Mouse (Mus musculus) heart, postnatal 25 days (tissue): ENCODE measurements at regions not wholly inside any gene's neighbourhood (a gene's known extent, or its start where the extent isn't known, plus 50 kb on each side); places are given as distances from the start of the nearest gene placed in this dataset.
"Not testable (repeated sequence)": the region's sequence is repeated elsewhere in the genome, so short reads cannot be mapped to it uniquely, and the experiment has no call there.

Source experiments
- DNase-seq: peaks from one replicate; pipeline ENCODE4 v3.0.0; 2022; ENCODE audit warnings: low spot score
- intact Hi-C: fragments of 180-260 bp; cut with DNase I; formaldehyde crosslinking; loops from one replicate; pipeline ENCODE4 v1.15.1; 2025

GRCm38 (mm10) chr17:50394801-50395200 lies 101.4 kb upstream of the Dazl start:
- intact Hi-C loops = no loop called here
- no peak for DNase-seq

- intact Hi-C loops = no loop called here
- no peak for DNase-seq
Measured at GRCm38 (mm10) chr17:50395669-50396068, 102.2 kb upstream of the Dazl start.

GRCm38 (mm10) chr17:50397324-50397723 lies 103.9 kb upstream of the Dazl start:
- no peak for DNase-seq
- intact Hi-C loops = no loop called here

GRCm38 (mm10) chr17:50407249-50407990 lies 101.8 kb upstream of the Plcl2 start:
- DNase-seq = no peak
- intact Hi-C loops = no loop called here

- no peak for DNase-seq
- intact Hi-C loops = no loop called here
Measured at GRCm38 (mm10) chr17:50408581-50408980, 100.6 kb upstream of the Plcl2 start.

- intact Hi-C loops = no loop called here
- no peak for DNase-seq
Measured at GRCm38 (mm10) chr17:50409271-50409670, 99.9 kb upstream of the Plcl2 start.

- intact Hi-C loops = no loop called here
Measured at GRCm38 (mm10) chr17:50409895-50410294, 99.3 kb upstream of the Plcl2 start.

GRCm38 (mm10) chr17:50410296-50410695 lies 98.9 kb upstream of the Plcl2 start:
- DNase-seq = no peak
- intact Hi-C loops = no loop called here

More at GRCm38 (mm10) chr17:50409895-50410294, 99.3 kb upstream of the Plcl2 start:
- no peak for DNase-seq

GRCm38 (mm10) chr17:50412446-50412845 lies 96.8 kb upstream of the Plcl2 start:
- intact Hi-C loops = no loop called here
- DNase-seq = no peak

- intact Hi-C loops = no loop called here
- DNase-seq = no peak
Measured at GRCm38 (mm10) chr17:50413916-50414315, 95.3 kb upstream of the Plcl2 start.

- DNase-seq = no peak
- intact Hi-C loops = loop anchor here (5.0 kb wide), 1 partner anchor 212 kb away; no protein-coding TSS in a partner anchor
Measured at GRCm38 (mm10) chr17:50415331-50416005, 93.7 kb upstream of the Plcl2 start.

- no peak for DNase-seq
- intact Hi-C loops = loop anchor here (5.0 kb wide), 1 partner anchor 211 kb away; no protein-coding TSS in a partner anchor
Measured at GRCm38 (mm10) chr17:50416119-50416518, 93.1 kb upstream of the Plcl2 start.

GRCm38 (mm10) chr17:50416538-50417113 lies 92.6 kb upstream of the Plcl2 start:
- DNase-seq = no peak
- intact Hi-C loops = loop anchor here (5.0 kb wide), 1 partner anchor 211 kb away; no protein-coding TSS in a partner anchor

GRCm38 (mm10) chr17:50418863-50419383 lies 90.3 kb upstream of the Plcl2 start:
- peak; percentile 18 for DNase-seq
- intact Hi-C loops = loop anchor here (5.0 kb wide), 1 partner anchor 208 kb away; no protein-coding TSS in a partner anchor

- intact Hi-C loops = loop anchor here (5.0 kb wide), 1 partner anchor 208 kb away; no protein-coding TSS in a partner anchor
- not testable (repeated sequence) for DNase-seq
Measured at GRCm38 (mm10) chr17:50419551-50419950, 89.7 kb upstream of the Plcl2 start.

- no peak for DNase-seq
- intact Hi-C loops = loop anchor here (5.0 kb wide), 2 partner anchors 87 to 207 kb away; partner anchors contain the start of gene Plcl2
Measured at GRCm38 (mm10) chr17:50419966-50420365, 89.2 kb upstream of the Plcl2 start.

GRCm38 (mm10) chr17:50420690-50421089 lies 88.5 kb upstream of the Plcl2 start:
- no peak for DNase-seq

GRCm38 (mm10) chr17:50421476-50421875 lies 87.7 kb upstream of the Plcl2 start:
- intact Hi-C loops = loop anchor here (1.0 to 5.0 kb wide), 2 partner anchors 86 to 373 kb away; partner anchors contain the start of gene Plcl2
- DNase-seq = no peak

More at GRCm38 (mm10) chr17:50420690-50421089, 88.5 kb upstream of the Plcl2 start:
- intact Hi-C loops = loop anchor here (1.0 to 5.0 kb wide), 2 partner anchors 87 to 374 kb away; partner anchors contain the start of gene Plcl2

- no peak for DNase-seq
- intact Hi-C loops = no loop called here
Measured at GRCm38 (mm10) chr17:50425110-50425509, 84.1 kb upstream of the Plcl2 start.

- intact Hi-C loops = no loop called here
- DNase-seq = no peak
Measured at GRCm38 (mm10) chr17:50425531-50425930, 83.7 kb upstream of the Plcl2 start.
